Mouse (Mus musculus) lung, embryonic 16.5 days (tissue): ENCODE measurements around the gene Dlx2. TPM values are rescaled to one million over a fixed set of nuclear protein-coding genes. Genes with fewer than 3 reads are reported as not detected.

Experiments
- ATAC-seq: fragments of 200-750 bp; cut with Nextera tagmentation; 2 replicates; pipeline ENCODE4 v1.8.0; 2017; ENCODE audit warnings: low read depth, mild to moderate bottlenecking, moderate library complexity
- H3K27ac ChIP-seq: fragments of 300-500 bp; sonication (generic); 2 replicates; pipeline ENCODE4 v1.5.1; 2014; ENCODE audit warnings: mild to moderate bottlenecking, control low read depth, low read length
- H3K27me3 ChIP-seq: fragments of 300-500 bp; sonication (generic); 2 replicates; pipeline ENCODE4 v1.6.1; 2014; ENCODE audit warnings: low read depth, low read length, mixed read lengths; ENCODE audit not compliant: control insufficient read depth, insufficient read depth
- H3K36me3 ChIP-seq: fragments of 300-500 bp; sonication (generic); 2 replicates; pipeline ENCODE4 v1.6.1; 2014; ENCODE audit warnings: low read length; ENCODE audit not compliant: control insufficient read depth, insufficient read depth
- H3K4me1 ChIP-seq: fragments of 300-500 bp; sonication (generic); replicated peaks from 2 replicates; pipeline ENCODE4 v1.6.1; 2014; ENCODE audit warnings: low read length, mixed read lengths; ENCODE audit not compliant: control insufficient read depth, insufficient read depth
- H3K4me2 ChIP-seq: fragments of 300-500 bp; sonication (generic); 2 replicates; pipeline ENCODE4 v1.6.1; 2014; ENCODE audit warnings: low read depth, low read length, control low read depth
- H3K4me3 ChIP-seq: fragments of 300-500 bp; sonication (generic); 2 replicates; pipeline ENCODE4 v1.5.1; 2014; ENCODE audit warnings: mild to moderate bottlenecking, low read length, control low read depth
- H3K9ac ChIP-seq: fragments of 300-500 bp; sonication (generic); 2 replicates; pipeline ENCODE4 v1.6.1; 2014; ENCODE audit warnings: low read length, control low read depth
- H3K9me3 ChIP-seq: fragments of 300-500 bp; sonication (generic); 2 replicates; pipeline ENCODE4 v1.6.1; 2016; ENCODE audit warnings: low read length; ENCODE audit not compliant: control insufficient read depth
- WGBS: fragments of 180-500 bp; shearing (Covaris S2); extraction: QIAGEN DNeasy Blood & Tissue Kit; methylation state at CpG from one replicate; pipeline ENCODE4 v1.1.7; 2014; 5-methylcytosine and 5-hydroxymethylcytosine counted together
- polyA plus RNA-seq: library from polyadenylated mRNA; unstranded; fragments of >200 nt; fragmentation: Nextera tagmentation; extraction: Ambion mirVana; gene quantifications from 2 replicates; pipeline ENCODE4 v1.2.1, GENCODE M21; 2015

The Dlx2 gene
- polyA plus RNA-seq: 0.08 and 0.14 TPM in 2 replicates

DNA sequence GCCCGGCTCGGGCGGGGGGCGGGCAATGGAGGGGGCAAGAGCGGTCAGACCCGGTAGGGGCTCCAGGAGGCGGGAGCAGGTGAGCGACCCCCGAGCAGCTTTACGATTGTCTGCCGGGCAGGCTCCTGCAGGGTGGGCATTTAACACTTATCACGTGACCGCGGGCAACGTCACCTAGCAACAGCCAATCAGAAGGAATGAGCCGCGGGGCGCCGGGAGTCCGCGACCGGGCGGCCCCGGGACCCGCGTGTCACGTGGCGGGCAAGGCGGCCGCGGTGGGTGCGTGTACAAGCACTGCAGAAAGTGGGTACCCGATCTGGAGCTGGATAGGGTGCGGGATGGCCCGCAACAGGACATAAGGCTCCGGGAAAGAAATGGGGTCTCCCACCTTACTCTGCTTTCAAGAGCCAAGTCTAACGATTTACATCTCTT, at the start of gene Dlx2:
Dlx2 (minus strand) TSS at position 115 of the 432 bp plus-strand sequence.
- Histone ChIP-seq H3K36me3 (no peaks in the 10 kb centered on the region), H3K4me2 (peak within 1 kb of the TSS; percentile 88), H3K9me3 (no peaks in the 10 kb centered on the region), H3K27ac (no peak within 1 kb of the TSS), H3K4me1 (peaks cover 22% of the 10 kb centered on the region), H3K9ac (peak within 1 kb of the TSS; percentile 28; the same call in 1 of the 2 replicates), H3K27me3 (peaks cover 87% of the 10 kb centered on the region), H3K4me3 (peak within 1 kb of the TSS; percentile 52)
- peak; percentile 18; the same call in 1 of the 2 replicates for ATAC-seq
- WGBS: under 1% methylated on average over 37 of the region's 37 CpGs

DNA sequence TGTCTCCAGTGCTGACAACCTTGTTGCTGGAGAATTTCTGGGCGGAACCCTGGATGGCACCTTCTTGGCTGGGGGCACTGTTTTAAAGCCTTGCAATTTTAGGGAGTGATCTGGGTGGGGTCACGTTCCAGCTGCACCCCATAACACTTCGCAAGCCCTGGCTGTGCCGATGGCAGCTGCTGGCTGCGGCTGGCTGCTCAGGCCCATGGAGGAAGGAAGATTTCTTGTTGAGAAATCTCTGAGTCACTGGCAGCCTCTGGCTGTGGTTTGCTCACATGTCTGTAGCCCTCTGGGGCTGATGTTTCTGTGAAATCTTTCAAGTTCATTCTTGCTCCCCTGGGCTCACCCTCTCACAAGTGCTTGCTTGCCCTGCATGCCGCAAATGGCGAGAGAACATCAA, 47.9 kb upstream of the Dlx2 start:
- H3K36me3 ChIP-seq: no peaks in the 10 kb centered on the region

DNA sequence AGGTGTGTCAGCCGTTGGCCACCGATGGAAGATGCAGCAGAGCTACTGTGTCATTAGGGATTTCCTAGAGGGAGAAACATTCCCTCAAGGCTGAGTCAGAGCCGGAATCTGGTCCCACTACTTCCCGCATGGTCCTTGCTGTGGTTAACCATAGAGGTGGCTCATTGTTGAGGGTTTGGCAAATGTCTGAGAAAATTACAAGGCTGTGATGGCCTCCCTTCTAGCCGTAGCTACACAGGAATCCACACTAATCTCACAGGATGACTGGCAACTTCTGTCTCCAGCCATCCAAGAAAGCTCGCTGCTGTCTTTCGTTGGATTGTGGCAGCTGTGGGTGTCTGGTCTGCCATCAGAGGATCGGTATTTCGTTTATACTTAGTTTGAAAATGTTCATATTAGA, 42.6 kb upstream of the Dlx2 start:
- H3K27me3 ChIP-seq: no peaks in the 10 kb centered on the region
- WGBS: 87% methylated on average over 9 of the region's 9 CpGs
- no peaks in the 10 kb centered on the region for H3K9me3 ChIP-seq
- no peak for ATAC-seq
- no peak overlapping the region for H3K27ac ChIP-seq
- H3K36me3 ChIP-seq: no peaks in the 10 kb centered on the region
- no peak overlapping the region for H3K9ac ChIP-seq
- H3K4me3 ChIP-seq: no peak overlapping the region
- no peak overlapping the region for H3K4me2 ChIP-seq
- no peaks in the 10 kb centered on the region for H3K4me1 ChIP-seq

More for the DNA sequence above, 47.9 kb upstream of the Dlx2 start:
- H3K9ac ChIP-seq: no peak overlapping the region
- H3K4me2 ChIP-seq: no peak overlapping the region
- no peak overlapping the region for H3K4me3 ChIP-seq
- no peak overlapping the region for H3K27ac ChIP-seq
- H3K9me3 ChIP-seq: no peaks in the 10 kb centered on the region
- no peak for ATAC-seq
- WGBS: 68% methylated on average over 7 of the region's 7 CpGs
- H3K27me3 ChIP-seq: peaks cover 3% of the 10 kb centered on the region; the same call in 1 of the 2 replicates
- no peaks in the 10 kb centered on the region for H3K4me1 ChIP-seq

DNA sequence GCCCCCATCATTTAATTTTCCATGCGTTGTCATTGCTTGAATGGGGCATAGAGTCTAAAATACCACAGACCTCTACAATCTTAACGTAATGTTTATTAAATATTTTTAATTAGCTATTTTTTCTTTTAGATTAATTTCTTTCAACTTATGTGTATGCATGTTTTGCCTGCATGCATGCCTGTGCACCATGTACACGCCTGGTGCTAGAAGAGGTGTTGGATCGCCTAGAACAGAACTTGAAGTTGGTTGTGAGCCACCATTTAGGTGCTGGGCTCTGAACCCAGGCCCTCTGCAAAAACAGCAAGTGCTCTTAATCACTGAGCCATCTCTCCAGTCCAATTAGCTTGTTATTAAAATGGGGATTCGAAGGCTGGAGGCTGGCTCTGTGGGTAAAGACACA, 34.9 kb upstream of the Dlx2 start:
- Histone ChIP-seq H3K27me3 (0 out of 2 replicates have a peak, but pooled peaks cover 5% of the 10 kb centered on the region), H3K27ac (no peak overlapping the region), H3K9me3 (no peaks in the 10 kb centered on the region), H3K4me3 (peak overlapping the region; percentile 65), H3K4me2 (peak overlapping the region; percentile 94), H3K4me1 (0 out of 2 replicates have a peak, but pooled peaks cover 2% of the 10 kb centered on the region), H3K36me3 (no peaks in the 10 kb centered on the region), H3K9ac (no peak overlapping the region)
- no peak for ATAC-seq
- WGBS: 58% methylated on average over 5 of the region's 5 CpGs

DNA sequence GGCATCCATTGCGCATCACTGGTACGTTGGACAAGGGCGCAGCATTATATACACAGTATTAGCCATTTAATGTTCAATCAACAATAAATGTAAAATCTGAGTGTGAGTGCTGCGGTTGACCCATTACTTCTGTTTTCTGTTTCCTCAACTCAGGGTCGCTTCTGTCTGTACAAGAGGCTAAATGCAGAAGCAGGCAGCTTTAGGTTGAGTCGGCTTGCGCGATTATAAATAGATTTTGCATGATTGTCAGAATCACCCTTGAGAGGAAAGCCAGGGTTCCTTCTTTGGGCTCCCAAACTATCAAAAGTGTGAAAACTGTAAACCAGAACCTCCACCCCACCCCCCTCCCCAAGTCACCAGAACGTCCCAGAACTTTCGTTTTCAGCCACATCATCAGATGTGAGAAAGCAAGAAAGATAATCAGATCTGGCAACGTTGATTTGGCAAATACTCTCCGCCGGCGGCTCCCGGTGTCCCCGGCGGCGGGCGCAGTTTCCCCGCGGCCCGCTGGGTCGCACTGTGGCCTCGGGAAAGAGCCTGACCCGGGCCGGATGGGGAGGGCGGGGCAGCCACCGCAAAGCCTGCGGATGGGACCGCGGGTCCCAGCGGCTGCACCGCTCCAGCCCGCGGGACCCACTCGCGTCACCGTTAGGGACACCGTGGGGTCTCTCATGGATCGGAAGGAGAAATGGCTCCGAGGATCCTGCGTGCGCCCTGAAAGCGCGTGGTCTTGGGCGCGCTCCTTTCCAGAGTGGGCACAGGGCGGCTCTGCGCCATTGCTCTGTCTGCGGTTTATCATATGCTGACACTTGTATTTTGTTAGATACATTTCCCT, 34.3 kb upstream of the Dlx2 start:
- 9% methylated on average over 50 of the region's 50 CpGs for WGBS
- Histone ChIP-seq H3K9ac (peak overlapping the region; percentile 70), H3K36me3 (no peaks in the 10 kb centered on the region)

DNA sequence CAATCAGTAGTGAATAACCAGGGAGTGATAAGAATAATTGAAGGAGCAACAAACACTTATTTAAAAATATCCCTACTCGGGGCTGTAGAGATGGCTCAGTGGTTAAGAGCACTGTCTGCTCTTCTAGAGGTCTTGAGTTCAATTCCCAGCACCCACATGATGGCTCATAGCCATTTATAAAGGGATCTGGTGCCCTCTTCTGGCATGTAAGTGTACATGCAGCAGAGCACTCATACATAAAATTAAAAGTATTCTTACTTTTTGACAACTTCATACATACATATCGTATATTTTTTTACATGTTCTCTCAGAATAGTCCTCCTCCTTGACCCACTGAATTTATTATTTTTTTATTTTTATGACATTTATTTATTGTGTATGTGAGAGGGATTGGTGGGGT, 30.5 kb upstream of the Dlx2 start:
- Histone ChIP-seq H3K27ac (no peak overlapping the region), H3K4me3 (no peak overlapping the region), H3K27me3 (0 out of 2 replicates have a peak, but pooled peaks cover 5% of the 10 kb centered on the region), H3K4me2 (no peak overlapping the region), H3K9ac (no peak overlapping the region), H3K36me3 (no peaks in the 10 kb centered on the region), H3K4me1 (0 out of 2 replicates have a peak, but pooled peaks cover 2% of the 10 kb centered on the region), H3K9me3 (no peaks in the 10 kb centered on the region)
- 93% methylated on average over 2 of the region's 2 CpGs for WGBS
- no peak for ATAC-seq

More for the DNA sequence above, 34.3 kb upstream of the Dlx2 start:
- ATAC-seq: peak; percentile 90
- peak overlapping the region; percentile 94 for H3K4me2 ChIP-seq
- peak overlapping the region; percentile 65 for H3K4me3 ChIP-seq
- H3K27ac ChIP-seq: no peak overlapping the region
- H3K4me1 ChIP-seq: 0 out of 2 replicates have a peak, but pooled peaks cover 2% of the 10 kb centered on the region
- H3K27me3 ChIP-seq: 0 out of 2 replicates have a peak, but pooled peaks cover 5% of the 10 kb centered on the region
- H3K9me3 ChIP-seq: no peaks in the 10 kb centered on the region

DNA sequence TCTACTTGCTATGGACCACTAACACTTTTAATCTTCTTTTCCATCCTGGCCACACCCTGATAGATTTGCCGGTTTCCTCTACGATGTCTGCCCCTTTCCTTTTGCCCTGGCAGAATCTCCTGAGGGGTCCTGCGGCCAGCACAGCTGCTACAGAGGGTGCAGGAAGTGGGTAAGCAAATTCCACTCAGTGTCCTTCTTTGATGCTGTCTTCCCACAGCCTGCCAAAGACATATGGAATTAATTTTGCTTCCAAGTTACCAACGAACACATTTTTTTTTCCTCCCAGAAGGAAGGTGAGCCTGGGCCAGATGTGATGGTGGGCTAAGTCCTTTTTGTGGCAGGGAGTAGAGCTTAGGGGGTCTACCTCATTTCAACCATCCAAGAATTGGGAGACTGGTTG, 27.2 kb upstream of the Dlx2 start:
- no peak overlapping the region for H3K9ac ChIP-seq
- no peaks in the 10 kb centered on the region for H3K4me1 ChIP-seq
- H3K4me3 ChIP-seq: no peak overlapping the region
- WGBS: 41% methylated on average over 4 of the region's 4 CpGs
- ATAC-seq: no peak
- no peak overlapping the region for H3K4me2 ChIP-seq
- H3K9me3 ChIP-seq: no peaks in the 10 kb centered on the region
- no peak overlapping the region for H3K27ac ChIP-seq
- H3K36me3 ChIP-seq: no peaks in the 10 kb centered on the region
- no peaks in the 10 kb centered on the region for H3K27me3 ChIP-seq

DNA sequence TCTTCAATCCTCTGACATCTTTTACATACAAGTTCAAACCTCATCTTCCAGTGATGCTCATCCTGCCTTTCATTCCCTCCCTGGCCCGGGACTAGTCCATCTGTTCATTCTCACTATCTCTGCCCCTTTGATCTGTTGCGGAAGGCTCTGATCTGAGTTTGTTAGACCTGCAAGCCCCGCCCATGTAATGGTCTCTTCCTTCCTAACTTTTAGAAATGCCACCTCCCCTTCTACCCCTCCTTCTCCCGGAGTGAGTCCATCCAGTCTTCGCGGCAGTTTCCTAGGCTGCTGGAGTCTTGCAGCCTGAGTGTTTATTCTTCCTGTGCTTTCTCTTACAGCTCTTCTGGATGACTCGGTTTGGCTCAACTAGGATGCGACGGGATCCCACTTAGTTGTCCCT, 19.9 kb upstream of the Dlx2 start:
- Histone ChIP-seq H3K36me3 (no peaks in the 10 kb centered on the region), H3K4me1 (no peaks in the 10 kb centered on the region), H3K9ac (no peak overlapping the region), H3K9me3 (no peaks in the 10 kb centered on the region), H3K27ac (no peak overlapping the region), H3K27me3 (no peaks in the 10 kb centered on the region), H3K4me2 (no peak overlapping the region), H3K4me3 (no peak overlapping the region)
- 60% methylated on average over 9 of the region's 9 CpGs for WGBS
- ATAC-seq: no peak

DNA sequence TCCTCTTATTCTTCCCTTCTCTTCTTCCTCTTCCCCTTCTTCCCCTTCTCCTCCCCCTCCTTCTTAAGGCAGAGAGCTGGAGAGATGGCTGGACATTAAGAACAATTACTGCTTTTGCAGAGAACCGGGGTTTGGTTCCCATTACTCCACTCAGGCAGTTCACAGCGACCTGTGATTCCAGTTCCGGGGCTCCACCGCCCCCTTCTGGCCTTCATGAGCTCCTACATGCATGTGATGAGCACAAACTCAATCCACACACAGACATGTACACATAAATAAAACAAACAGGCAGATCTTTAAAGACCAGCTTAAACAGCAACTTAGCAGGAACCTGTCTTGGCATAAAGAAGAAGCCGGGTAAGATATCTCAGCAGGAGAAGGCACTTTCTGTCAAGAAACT, 9.5 kb upstream of the Dlx2 start:
- Histone ChIP-seq H3K9me3 (0 out of 2 replicates have a peak, but pooled peaks cover 4% of the 10 kb centered on the region), H3K4me1 (no peaks in the 10 kb centered on the region), H3K27ac (no peak overlapping the region), H3K4me3 (no peak overlapping the region), H3K9ac (no peak overlapping the region), H3K4me2 (no peak overlapping the region), H3K27me3 (peaks cover 28% of the 10 kb centered on the region), H3K36me3 (no peaks in the 10 kb centered on the region)
- WGBS: 62% methylated on average over 5 of the region's 5 CpGs
- no peak for ATAC-seq
